Comparison of ENCODE assay signal across 9 mouse cellular contexts in genomic region chr6:38144161-38144998, GRCm38 (mm10). TPM values are rescaled to one million over a fixed set of nuclear protein-coding genes. Genes with fewer than 3 reads are reported as not detected.
DNase-seq lines count a peak whose midpoint lies in the region; ATAC-seq and TF ChIP-seq lines count a peak whose summit lies in the region.
"Had no signal": no experiment of that assay in that cellular context is flagged by ENCODE, and none has a peak within 500 bp of the region (broad histone marks: within the 10 kb centered on the region; RNA-seq: fewer than 3 reads in every experiment).

No protein-coding gene starts in this region.

- peak overlapping the region; percentile 79 for H3K27ac ChIP-seq in limb, embryonic 12.5 days
- H3K27ac ChIP-seq in limb, embryonic 10.5 days: no peak overlapping the region
- H3K27ac ChIP-seq in kidney, postnatal 0 days: peak overlapping the region; percentile 82
- H3K27ac ChIP-seq in neural tube, embryonic 15.5 days (replicated peaks): peak overlapping the region; percentile 48

- WGBS in limb, embryonic 12.5 days: 65% methylated on average over 9 of the region's 9 CpGs
- 86% methylated on average over 9 of the region's 9 CpGs for WGBS in limb, embryonic 10.5 days
- WGBS in kidney, postnatal 0 days: 15% methylated on average over 9 of the region's 9 CpGs
- 51% methylated on average over 9 of the region's 9 CpGs for WGBS in neural tube, embryonic 15.5 days

- ATAC-seq in limb, embryonic 12.5 days (ENCODE audit: insufficient number of reproducible peaks, insufficient read depth, low FRiP score, low TSS enrichment, low read depth): no peak
- peak; percentile 61 for ATAC-seq in kidney, postnatal 0 days (replicated peaks; ENCODE audit: low FRiP score, low read depth)
- ATAC-seq in neural tube, embryonic 15.5 days (ENCODE audit: low FRiP score): no peak

- peaks cover 14% of the 10 kb centered on the region for H3K4me1 ChIP-seq in limb, embryonic 12.5 days (replicated peaks)
- H3K4me1 ChIP-seq in limb, embryonic 10.5 days: peaks cover 1% of the 10 kb centered on the region; the same call in 1 of the 2 replicates
- peaks cover 21% of the 10 kb centered on the region; the same call in 1 of the 2 replicates for H3K4me1 ChIP-seq in kidney, postnatal 0 days (replicated peaks; ENCODE audit: insufficient read depth, low read length)
- peaks cover 5% of the 10 kb centered on the region; the same call in 1 of the 2 replicates for H3K4me1 ChIP-seq in neural tube, embryonic 15.5 days

- H3K4me2 ChIP-seq in limb, embryonic 12.5 days: no peak overlapping the region
- no peak overlapping the region for H3K4me2 ChIP-seq in kidney, postnatal 0 days (ENCODE audit: low read length)
- no peak overlapping the region for H3K4me2 ChIP-seq in neural tube, embryonic 15.5 days

- TF ChIP-seq CTCF in kidney, postnatal 0 days (IDR thresholded peaks at IDR 0.05; ENCODE audit: low read depth): no peak

- no peaks in the 10 kb centered on the region for H3K27me3 ChIP-seq in limb, embryonic 12.5 days
- no peaks in the 10 kb centered on the region for H3K27me3 ChIP-seq in limb, embryonic 10.5 days (ENCODE audit: low read depth, poor library complexity, severe bottlenecking)
- no peaks in the 10 kb centered on the region for H3K27me3 ChIP-seq in kidney, postnatal 0 days (ENCODE audit: insufficient read depth, low read length)
- H3K27me3 ChIP-seq in neural tube, embryonic 15.5 days (replicated peaks): no peaks in the 10 kb centered on the region

- H3K36me3 ChIP-seq in limb, embryonic 12.5 days: peaks cover 75% of the 10 kb centered on the region
- H3K36me3 ChIP-seq in limb, embryonic 10.5 days: peaks cover 85% of the 10 kb centered on the region
- peaks cover 11% of the 10 kb centered on the region; the same call in 1 of the 2 replicates for H3K36me3 ChIP-seq in kidney, postnatal 0 days (ENCODE audit: insufficient read depth, low read length)
- peaks cover 67% of the 10 kb centered on the region for H3K36me3 ChIP-seq in neural tube, embryonic 15.5 days
- H3K36me3 ChIP-seq: G1E had no signal

- no peak for DNase-seq in limb, embryonic 10.5 days (ENCODE audit: low spot score)
- DNase-seq in gastrocnemius, postnatal 4 days (ENCODE audit: low spot score in 2 of 2): peak; percentile 33 to 78
- DNase-seq in kidney, postnatal 0 days (ENCODE audit: low spot score): peak; percentile 79
- no peak for DNase-seq in layer of hippocampus, adult 8-10 months (ENCODE audit: low spot score in 2 of 2)
- DNase-seq in thymus, postnatal 4 days: no peak
- no peak for DNase-seq in thymus, postnatal 25 days

- no peak overlapping the region for H3K4me3 ChIP-seq in limb, embryonic 12.5 days (replicated peaks)
- no peak overlapping the region for H3K4me3 ChIP-seq in limb, embryonic 10.5 days
- no peak overlapping the region for H3K4me3 ChIP-seq in kidney, postnatal 0 days (replicated peaks; ENCODE audit: low read depth, low read length)
- H3K4me3 ChIP-seq in neural tube, embryonic 15.5 days (replicated peaks): no peak overlapping the region

- no peaks in the 10 kb centered on the region for H3K9me3 ChIP-seq in limb, embryonic 12.5 days
- no peaks in the 10 kb centered on the region for H3K9me3 ChIP-seq in limb, embryonic 10.5 days (replicated peaks)
- no peaks in the 10 kb centered on the region for H3K9me3 ChIP-seq in kidney, postnatal 0 days (replicated peaks; ENCODE audit: low read length)
- H3K9me3 ChIP-seq in neural tube, embryonic 15.5 days (replicated peaks): no peaks in the 10 kb centered on the region
- H3K9me3 ChIP-seq: G1E had no signal

- H3K9ac ChIP-seq in limb, embryonic 12.5 days (replicated peaks): no peak overlapping the region
- H3K9ac ChIP-seq in kidney, postnatal 0 days (ENCODE audit: low read depth, low read length): no peak overlapping the region
- H3K9ac ChIP-seq in neural tube, embryonic 15.5 days (replicated peaks): no peak overlapping the region

RNA-seq across cellular contexts. Expression of gene Atp6v0a4, which starts 20.0 kb away (rescaled TPM):
- not detected in 2 replicates for polyA plus RNA-seq in limb, embryonic 12.5 days (2016; fragmentation: Nextera tagmentation; extraction: Ambion mirVana)
- polyA plus RNA-seq in limb, embryonic 10.5 days (2016; fragmentation: Nextera tagmentation; extraction: Ambion mirVana): not detected in 2 replicates
- total RNA-seq in gastrocnemius, postnatal 4 days (2021): 1 to 10 TPM; 1.7 to 2.0 TPM
- polyA plus RNA-seq in kidney, postnatal 0 days (2015; fragmentation: Nextera tagmentation; extraction: Ambion mirVana): 37.9 and 45.2 TPM in 2 replicates
- 0.49 and 0.79 TPM in 2 replicates for polyA plus RNA-seq in neural tube, embryonic 15.5 days (2015; fragmentation: Nextera tagmentation; extraction: Ambion mirVana)
- total RNA-seq in layer of hippocampus, adult 8-10 months (2022): 10 to 100 TPM in 2 of 4 experiments, 1 to 10 TPM in 2; 1.5 to 19.0 (median 9.9) TPM
- total RNA-seq: G1E had no signal
- polyA plus RNA-seq: G1E had no signal

RNA-seq across cellular contexts. Expression of gene Tmem213, which starts 35.3 kb away (rescaled TPM):
- 0.71 and 0.73 TPM in 2 replicates for polyA plus RNA-seq in limb, embryonic 12.5 days (2016; fragmentation: Nextera tagmentation; extraction: Ambion mirVana)
- polyA plus RNA-seq in limb, embryonic 10.5 days (2016; fragmentation: Nextera tagmentation; extraction: Ambion mirVana): not detected in 2 replicates
- total RNA-seq in gastrocnemius, postnatal 4 days (2021): not detected
- 198 and 199 TPM in 2 replicates for polyA plus RNA-seq in kidney, postnatal 0 days (2015; fragmentation: Nextera tagmentation; extraction: Ambion mirVana)
- not detected in 2 replicates for polyA plus RNA-seq in neural tube, embryonic 15.5 days (2015; fragmentation: Nextera tagmentation; extraction: Ambion mirVana)
- total RNA-seq in layer of hippocampus, adult 8-10 months (2022): not detected
- total RNA-seq: G1E had no signal
- polyA plus RNA-seq: G1E had no signal

Comparison
In these comparisons a context has a peak if more than half of its experiments do, and no peak if none do; other contexts are left out.
1. DNase-seq: peak in gastrocnemius, postnatal 4 days (2 of 2) and kidney, postnatal 0 days (single experiment); none in limb, embryonic 10.5 days (single experiment), layer of hippocampus, adult 8-10 months (0 of 2), thymus, postnatal 4 days (single experiment) and thymus, postnatal 25 days (single experiment).
2. RNA of gene Atp6v0a4, which starts 20.0 kb away (polyA plus RNA-seq): 37.9 to 45.2 TPM in kidney, postnatal 0 days; 0.49 to 0.79 TPM in neural tube, embryonic 15.5 days, not detected in limb, embryonic 12.5 days and not detected in limb, embryonic 10.5 days; every median in the first group is over 10 times any median in the second.
3. RNA of gene Tmem213, which starts 35.3 kb away (polyA plus RNA-seq): 198 to 199 TPM in kidney, postnatal 0 days; 0.71 to 0.73 TPM in limb, embryonic 12.5 days, not detected in neural tube, embryonic 15.5 days and not detected in limb, embryonic 10.5 days; every median in the first group is over 100 times any median in the second.